Mouse (Mus musculus) layer of hippocampus, postnatal 25 days (tissue): Measurements from ENCODE around the gene Ankrd33. TPM values are rescaled to one million over a fixed set of nuclear protein-coding genes. Genes with fewer than 3 reads are reported as not detected.
A peak's percentile ranks its signal among the peaks of the same experiment; 100 is the strongest.

Source experiments
- DNase-seq, 2 experiments: peaks; one replicate each; pipeline ENCODE4 v3.0.0; 2022; ENCODE audit warnings: mixed read lengths in 2 of 2, low spot score in 1 of 2; ENCODE audit errors: extremely low spot score in 1 of 2
- total RNA-seq, 2 experiments: library from RNA; stranded (reverse); gene quantifications; 2 replicates each; pipeline ENCODE4 v1.2.3; 2021

Ankrd33 gene
- total RNA-seq: not detected

DNA sequence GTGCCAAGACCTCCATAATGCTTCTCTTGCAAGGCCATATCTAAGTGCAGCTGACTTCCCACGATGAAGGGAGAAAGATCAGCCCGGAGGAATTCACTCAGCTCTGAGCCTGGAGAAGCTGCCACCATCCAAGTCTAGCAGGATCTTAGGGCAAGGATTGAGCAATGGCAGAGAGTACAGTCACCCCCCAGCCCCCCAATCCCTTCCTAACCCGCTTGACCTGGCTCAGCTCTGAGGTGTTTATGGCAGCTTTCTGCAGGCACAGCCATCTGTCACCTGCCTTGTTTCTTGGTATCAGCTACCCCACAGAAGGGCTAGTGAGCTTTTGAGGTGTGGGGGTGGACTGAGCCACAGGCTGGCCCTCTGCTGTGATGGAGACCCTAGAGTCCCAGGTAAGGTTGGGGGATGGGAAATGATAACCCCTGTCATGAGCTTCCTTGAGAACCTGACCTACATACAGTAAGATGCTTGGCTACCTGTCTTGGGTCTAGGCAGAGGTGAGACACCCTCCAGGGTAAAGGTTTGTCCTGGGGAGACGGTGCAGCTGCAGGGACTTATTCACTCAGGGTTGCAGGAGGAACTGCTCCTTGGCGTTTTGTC lies at the start of gene Ankrd33:
TSS of gene Ankrd33 (plus strand) at position 245 of the 600 bp plus-strand sequence.
- no peak for DNase-seq

DNA sequence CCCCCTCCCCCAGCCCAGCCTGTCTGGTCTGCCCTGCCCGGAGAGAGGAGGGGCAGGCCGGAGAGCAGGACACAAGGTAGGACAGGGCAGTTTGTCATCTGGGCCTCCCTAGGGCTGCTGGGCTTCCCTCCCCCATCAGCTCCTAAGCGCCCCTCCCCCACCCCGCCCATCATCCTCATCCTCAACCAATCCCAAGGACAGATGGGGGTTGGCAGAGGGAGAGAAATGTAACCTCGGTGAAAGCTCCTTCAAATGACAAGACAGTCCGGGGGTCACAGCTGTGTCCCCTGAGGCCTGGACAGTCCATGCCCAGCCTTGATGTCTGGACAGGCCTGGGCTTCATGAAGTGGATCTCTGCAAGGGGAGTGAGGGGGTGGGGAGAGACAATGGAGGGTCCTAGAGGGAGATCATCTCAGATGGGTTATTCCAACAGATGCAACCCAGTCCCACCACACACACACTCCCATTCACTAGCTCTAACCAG lies 49.1 kb upstream of the Ankrd33 start:
- no peak for DNase-seq

- no peak for DNase-seq
Observed at GRCm38 (mm10) chr15:101066920-101067696, 48.4 kb upstream of the Ankrd33 start.

DNA sequence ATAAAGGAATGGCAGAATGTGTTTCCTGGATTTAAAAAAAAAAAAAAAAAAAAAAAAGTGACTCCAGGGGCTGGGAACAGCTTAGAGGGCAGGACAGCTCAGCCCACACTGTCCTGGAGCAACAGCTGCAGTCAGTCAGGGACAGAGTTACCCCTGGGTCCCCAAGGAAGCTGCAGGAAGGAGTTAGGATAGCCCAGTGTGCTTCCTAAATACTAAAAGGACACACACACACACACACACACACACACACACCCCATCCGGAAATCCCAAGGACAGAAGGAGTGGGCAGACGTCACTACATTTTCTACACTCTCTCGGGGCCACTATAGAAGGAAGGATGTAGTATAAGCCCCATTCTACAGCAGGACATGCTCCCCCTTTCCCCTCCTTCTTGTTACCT lies 47.5 kb upstream of the Ankrd33 start:
- DNase-seq: no peak

DNA sequence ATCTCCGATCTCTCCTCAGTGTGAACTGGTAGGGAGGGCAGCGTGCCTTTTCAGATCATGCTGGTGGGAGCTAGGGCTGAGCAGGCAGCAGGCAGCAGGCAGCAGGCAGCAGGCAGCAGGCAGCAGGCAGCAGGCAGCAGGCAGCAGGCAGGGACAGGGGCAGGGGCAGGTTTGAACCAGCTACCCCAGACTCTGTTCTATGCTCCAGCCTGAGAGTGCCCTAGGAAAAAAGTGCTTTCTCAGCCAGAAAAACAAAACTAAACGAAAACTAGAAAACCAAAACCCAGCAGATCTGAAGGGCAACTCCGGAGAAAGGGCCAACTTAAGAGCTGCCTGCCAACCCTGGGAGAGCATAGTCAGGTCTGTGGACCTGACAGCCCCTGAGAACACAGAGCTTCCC lies 46.9 kb upstream of the Ankrd33 start:
- no peak for DNase-seq

GRCm38 (mm10) chr15:101069641-101070190 lies 45.8 kb upstream of the Ankrd33 start:
- DNase-seq: no peak

DNA sequence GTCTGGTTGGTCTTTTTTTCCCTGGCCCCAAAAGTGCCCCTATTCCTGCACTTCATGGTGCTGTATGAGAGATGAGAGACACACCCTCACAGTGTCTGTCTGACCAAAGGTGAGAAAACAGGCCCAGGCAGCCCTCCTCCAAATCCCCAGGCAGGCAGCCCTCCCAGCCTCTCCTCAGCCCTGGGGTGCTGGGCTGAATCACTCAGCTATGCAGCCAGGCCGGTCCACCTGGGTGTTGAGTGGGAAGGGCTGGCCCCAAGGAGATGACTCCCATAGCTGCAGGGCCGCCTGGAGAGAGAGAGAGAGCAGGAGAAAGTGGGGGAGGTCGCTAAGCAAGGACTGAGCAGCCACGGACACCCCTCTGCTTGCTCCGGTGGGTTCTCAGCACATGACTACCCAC lies 44.8 kb upstream of the Ankrd33 start:
- DNase-seq: no peak

DNA sequence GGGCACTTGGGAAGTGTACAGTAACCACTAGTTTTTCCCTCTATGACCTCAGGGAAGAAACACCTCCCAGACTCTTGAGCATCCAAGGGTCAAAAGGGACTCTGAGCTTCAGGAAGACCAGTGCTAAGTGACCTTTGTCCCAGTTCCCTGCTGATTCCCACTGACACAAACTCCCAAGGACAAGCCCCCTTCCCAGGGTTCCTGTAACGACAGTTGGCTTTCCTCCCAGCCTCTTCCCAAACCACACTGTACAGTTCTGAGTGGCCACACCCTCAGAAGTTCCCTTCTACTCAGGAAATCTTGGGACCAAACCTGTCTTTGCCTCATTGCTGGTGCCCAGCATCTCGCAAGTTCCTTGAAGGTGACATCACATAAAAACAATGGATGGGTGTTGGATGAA lies 42.8 kb upstream of the Ankrd33 start:
- DNase-seq: no peak

GRCm38 (mm10) chr15:101074067-101074466 lies 41.5 kb upstream of the Ankrd33 start:
- no peak for DNase-seq

GRCm38 (mm10) chr15:101075150-101075549 lies 40.4 kb upstream of the Ankrd33 start:
- DNase-seq: no peak

- DNase-seq: no peak
Observed at GRCm38 (mm10) chr15:101075656-101076055, 39.9 kb upstream of the Ankrd33 start.

- DNase-seq: no peak
Observed at GRCm38 (mm10) chr15:101076071-101077000, 39.2 kb upstream of the Ankrd33 start.

GRCm38 (mm10) chr15:101077001-101077812 lies 38.3 kb upstream of the Ankrd33 start:
- DNase-seq: no peak

DNA sequence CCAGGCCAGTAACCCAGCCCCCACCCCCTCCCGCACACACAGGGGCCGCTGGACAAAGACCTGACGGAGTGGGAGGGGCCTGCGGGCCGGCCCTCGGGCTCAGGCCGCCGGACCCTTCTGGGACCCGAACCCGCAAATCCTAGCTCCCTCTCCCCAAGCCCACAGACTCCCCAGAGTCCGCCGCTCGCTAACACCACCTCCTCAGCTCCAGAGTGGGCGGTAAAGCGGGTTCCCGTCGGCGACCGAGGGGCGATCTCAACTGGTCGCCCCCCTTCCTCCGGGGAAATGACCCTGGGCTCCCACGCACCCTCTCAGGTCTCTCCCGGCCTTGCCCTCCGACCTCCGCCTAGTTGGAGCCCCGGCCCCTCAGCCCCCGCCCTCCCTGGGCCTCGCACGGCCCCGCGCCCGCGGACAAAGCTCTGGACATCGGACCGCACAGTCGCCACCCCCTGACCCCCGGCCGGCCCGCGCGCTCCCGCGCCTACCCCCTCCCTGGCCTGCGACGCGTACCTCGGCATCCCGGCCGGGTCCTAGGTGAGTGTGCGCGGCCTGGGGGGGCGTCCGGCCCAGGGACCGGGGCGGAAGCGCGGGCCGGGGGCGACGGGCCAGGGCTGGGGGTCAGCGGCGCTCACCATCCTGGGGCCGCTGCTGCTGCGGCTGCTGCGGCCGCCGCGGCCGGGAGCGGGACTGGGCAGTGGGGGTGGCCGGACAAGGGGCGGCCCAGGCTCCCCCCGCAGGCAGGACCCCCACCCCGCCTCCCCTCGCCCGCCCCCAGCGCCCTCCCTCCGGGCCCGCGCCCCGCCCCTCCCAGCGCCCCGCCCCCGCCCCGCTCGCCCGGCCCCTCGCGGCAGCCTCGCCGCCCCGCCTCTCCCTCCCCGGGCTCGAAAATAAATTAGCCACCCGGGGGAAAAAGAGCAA lies 37.5 kb upstream of the Ankrd33 start, which contains the start of gene Fignl2:
TSS of gene Fignl2 (minus strand) at position 755 of the 918 bp plus-strand sequence.
- DNase-seq: no peak

DNA sequence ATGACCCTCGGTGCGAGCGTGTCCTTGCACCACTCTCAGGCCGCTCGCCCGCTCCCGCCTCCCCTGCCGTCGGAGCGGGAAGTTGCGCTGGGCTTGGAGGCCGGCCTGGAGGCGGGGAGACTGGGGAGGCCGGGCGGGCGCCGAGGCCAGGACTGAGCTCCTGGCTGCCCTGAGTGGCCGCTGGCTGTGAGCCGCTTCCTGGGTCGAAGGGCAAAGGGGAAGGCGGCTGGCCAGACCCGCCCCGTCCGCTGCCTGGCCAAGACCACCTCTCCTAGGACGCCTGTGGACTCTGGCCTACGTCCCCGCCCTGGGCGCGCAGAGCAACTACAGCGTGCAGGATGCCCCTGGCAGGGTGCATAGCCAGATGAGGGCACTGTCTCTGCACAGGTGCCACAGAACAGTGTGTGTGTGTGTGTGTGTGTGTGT lies 36.8 kb upstream of the Ankrd33 start:
- peak; percentile 50 to 53 for DNase-seq

- DNase-seq: no peak
Observed at GRCm38 (mm10) chr15:101080031-101080520, 35.5 kb upstream of the Ankrd33 start.

DNA sequence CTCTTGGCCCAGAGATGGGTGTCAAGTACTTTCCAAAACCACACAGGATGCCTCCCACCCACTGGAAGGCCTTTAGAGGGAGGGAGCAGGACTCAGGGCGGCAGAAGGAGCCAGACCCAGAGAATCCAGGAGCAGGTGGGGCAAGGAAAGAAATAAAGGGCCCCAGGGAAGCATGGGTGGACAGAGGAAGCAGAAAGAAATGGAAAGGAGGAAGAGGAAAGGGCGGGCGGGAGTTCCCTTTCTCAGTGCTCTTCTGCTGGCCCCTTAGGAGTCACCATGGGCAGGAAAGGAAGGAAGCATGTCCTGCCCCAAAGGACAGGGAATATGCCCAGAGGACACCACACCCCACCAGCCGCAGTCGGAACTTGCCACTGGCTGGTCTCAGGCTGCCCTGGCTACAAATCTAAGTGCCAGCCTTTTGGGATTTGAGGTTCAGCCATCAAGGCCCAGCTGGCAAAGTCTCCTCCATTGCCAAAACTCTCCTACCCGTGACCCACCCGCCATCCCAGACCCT lies 34.5 kb upstream of the Ankrd33 start:
- DNase-seq: no peak

DNA sequence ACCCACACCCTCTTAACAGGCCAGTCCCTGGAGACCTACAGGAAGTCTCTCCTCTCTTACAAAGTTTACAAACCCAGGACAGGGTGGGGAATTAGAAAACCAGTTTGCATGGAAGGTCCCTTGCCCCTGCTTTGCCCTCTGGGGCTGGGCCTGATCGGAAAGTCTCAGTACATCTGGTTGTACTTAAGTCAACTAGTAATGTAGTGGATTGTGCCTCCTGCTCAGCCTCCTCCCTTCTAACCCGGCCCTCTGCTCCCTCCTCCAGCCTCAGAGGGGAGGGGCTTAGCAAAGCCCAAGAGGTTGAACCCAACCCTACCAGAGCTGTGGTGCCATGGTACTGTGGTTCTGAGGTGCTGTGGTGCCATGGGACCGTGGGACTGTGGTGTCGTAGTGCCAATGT lies 33.3 kb upstream of the Ankrd33 start:
- DNase-seq: no peak
